Mouse (Mus musculus): ENCODE results near the gene Rcan1.
A peak's percentile ranks its signal among the peaks of the same experiment; 100 is the strongest.
"Not testable (repeated sequence)": the region's sequence is repeated elsewhere in the genome, so short reads cannot be mapped to it uniquely, and the experiment has no call there.

The Rcan1 gene

DNA sequence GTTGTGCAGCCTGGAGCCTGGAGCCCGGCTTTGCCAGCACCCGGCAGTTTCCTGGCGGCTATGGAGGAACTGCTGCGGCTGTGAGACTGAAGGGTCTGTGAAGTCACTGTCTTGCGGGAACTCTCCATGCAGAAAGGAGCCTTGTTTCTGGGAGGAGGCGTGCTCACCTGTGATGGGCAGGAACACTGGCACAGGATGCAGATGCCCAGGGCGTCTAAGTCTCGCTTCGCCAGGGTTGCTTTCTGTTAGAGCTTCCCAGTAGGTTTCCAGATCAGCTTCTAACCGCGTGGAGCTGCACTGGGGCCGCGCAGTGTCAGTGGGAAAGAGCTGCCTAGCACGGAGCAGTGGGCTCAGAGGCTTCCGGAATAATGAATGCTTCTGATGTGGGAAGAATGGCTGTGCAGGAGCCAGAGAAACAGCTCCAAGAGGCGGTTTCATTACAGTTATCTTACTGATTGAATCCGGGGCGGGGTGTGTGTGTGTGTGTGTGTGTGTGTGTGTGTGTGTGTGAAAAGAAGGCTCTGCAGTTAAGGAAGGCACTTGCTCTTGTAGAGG, 35.2 kb downstream of the Rcan1 start:
- no peak for DNase-seq (ENCODE audit: extremely low spot score)

DNA sequence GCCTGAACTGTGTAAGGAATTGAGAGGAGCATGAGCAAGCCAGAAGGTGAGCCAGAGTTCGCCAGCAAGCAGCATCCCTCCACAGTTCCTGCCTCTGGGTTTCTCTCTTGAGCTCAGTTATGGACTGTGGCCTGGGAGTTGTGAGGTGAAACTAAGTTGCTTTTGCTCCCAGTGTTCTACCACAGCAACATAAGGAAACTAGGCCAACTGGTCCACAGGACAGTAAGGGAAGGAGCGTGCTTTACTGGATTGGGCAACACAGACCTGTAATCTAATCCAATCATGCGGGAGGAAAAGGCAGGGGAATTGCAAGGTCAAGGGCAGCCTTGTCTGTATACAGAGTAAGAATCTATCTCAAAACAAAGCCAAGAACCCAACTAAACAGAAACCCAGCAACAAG, 37.5 kb downstream of the Rcan1 start:
- no peak for DNase-seq (ENCODE audit: extremely low spot score)

DNA sequence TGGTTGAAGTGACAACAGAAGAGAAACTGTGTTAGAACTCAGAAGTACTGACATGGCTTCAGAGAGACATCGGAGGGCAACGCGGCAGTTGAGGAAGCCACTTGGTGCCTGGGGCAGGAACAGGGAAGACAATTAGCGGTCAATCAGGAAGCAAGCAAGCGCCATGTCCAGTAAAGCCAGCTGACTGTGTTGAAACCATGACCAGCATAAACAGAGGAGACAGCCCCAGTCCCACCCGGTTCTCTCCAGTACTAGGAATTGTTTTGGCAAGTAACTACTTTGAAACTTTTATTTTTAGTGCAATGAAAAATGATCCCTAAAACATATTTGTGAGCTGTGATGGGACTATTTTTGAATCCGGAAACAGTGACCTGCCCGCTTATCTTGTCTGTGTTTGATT, 39.9 kb downstream of the Rcan1 start:
- no peak for DNase-seq (ENCODE audit: extremely low spot score)

DNA sequence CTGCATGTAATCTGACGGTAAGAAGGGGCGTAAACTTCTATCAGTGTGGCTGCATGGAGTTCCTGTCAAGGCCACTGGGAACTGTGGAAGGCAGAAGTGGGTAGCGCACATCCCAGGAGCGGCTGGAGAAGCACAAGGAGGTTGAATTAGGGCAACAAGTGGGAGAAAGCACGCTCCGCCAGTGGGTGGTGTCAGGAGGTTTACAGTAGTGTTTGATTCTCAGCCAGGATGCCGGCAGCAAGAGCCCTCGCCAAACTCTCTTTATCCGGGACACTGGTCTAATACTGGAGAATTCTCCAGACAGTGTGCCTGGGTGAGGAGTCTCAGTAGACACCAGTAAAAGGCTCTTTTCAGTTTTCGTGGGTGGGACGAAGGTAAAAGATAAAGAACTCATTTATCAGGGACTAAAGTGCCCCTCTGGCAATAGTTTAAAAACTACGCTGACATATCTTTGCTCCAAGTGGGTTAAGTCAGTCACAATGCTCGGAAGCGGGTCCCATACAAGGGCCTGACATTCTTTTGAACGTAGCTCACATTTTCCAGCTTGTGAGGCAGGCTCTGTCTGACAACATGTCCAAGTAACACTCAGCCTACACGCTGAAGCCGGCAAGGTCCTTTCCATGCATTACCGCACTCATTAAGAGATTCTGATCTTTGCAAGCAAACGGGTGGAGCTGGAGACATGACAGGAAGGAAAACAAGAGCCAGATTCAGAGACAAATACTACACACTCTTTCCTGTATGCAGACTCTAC, 42.3 kb downstream of the Rcan1 start:
- DNase-seq (ENCODE audit: extremely low spot score) = no peak

DNA sequence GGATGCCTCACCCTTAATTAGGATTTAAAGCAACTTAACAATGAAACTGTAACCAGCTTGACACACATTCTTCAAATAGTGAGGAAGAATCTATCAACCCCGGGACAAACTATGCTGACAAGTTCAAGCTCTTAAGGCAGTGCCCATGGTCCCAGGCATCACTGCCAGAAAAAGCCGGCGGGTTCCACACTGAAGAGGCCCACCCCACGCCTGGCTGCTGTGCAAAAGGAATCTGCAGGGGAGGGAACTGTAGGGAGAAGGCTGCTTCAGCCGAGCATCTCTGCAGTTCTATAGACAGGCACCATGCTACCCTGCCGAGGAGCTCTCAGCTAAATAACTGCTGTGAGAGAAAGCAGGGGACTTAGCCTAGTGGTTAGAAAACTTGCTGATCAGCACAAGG, 44.0 kb downstream of the Rcan1 start:
- no peak for DNase-seq (ENCODE audit: extremely low spot score)

DNA sequence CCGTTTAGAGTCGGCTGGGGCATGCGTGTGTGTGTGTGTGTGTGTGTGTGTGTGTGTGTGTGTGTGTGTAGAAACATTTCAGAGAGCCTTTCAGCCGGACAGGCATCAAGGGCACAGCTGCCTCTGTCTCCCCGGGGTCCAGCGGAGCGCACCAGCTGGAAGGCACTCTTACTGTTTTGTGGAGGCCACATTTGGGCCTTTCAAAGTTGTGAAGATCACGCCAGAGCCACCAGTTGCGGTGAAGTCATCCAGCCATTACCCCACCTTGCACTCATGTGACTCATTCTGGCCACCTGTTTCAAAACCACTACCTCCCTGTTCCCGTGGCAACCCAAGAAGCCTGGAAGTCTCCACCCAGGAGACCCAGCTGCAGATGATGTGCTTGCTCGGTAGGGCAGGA, 44.8 kb downstream of the Rcan1 start:
- DNase-seq (ENCODE audit: extremely low spot score) = no peak

DNA sequence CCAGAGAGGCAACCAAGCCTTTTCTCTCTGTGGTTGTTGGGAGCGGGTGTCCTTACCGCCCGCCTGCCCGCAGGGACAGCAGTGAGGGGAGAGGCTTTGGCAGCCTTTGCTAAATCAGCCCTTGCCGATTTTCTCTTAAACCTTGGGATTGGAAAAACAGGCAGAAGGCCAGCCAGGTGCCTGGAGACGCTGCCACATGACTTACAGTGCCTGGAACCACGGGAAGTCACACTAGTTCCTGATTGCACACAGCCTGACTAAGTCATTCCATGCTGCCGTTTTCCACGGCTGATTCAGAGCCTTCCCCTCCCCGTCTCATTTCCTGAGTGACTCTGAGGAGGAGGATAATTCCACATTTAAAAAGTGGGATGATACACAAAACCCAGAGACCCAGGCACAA, 47.3 kb downstream of the Rcan1 start:
- no peak for DNase-seq (ENCODE audit: extremely low spot score)

DNA sequence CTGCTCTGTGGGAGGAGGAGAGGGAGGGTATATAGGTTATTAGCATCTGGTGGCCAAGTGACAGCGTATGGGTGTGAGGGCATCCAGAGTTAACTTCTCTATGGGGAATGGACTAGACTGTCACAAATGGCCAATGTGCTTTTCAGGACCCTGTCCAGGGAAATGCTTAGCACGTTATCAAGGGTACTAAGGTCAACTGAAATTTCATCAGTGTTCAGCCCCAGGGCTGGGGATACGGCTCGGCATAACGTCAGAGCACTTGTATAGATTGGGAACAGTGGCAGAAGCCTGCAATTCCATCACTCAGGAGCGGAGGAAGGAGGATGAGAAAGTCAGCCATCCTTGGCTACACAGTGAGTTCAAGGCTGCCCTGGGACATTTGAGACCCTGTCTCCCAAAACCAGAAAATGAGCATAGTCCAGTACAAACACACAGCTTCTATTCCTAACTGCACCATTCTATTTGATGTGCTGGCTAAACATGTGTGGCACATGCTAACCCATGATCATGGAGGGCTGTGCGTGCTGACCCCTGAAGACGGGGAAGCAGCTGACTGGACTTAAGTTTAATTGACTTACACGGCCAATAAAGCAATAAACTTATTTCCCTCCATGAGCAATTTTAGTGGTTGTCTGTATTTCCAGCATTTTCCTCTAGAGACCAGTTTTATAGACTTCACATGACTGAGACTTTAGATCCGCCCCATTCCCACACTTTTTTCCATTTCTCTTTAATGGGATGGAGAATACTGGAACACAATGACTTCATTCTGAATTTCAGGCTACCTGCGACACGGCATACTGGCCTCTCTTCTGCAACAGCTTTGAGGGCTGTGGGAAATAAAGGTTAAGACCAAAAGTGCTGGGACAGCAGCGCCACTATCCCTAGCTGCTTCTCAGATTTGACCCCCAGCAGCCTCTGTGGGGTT, 48.0 kb downstream of the Rcan1 start:
- DNase-seq (ENCODE audit: extremely low spot score) = no peak

DNA sequence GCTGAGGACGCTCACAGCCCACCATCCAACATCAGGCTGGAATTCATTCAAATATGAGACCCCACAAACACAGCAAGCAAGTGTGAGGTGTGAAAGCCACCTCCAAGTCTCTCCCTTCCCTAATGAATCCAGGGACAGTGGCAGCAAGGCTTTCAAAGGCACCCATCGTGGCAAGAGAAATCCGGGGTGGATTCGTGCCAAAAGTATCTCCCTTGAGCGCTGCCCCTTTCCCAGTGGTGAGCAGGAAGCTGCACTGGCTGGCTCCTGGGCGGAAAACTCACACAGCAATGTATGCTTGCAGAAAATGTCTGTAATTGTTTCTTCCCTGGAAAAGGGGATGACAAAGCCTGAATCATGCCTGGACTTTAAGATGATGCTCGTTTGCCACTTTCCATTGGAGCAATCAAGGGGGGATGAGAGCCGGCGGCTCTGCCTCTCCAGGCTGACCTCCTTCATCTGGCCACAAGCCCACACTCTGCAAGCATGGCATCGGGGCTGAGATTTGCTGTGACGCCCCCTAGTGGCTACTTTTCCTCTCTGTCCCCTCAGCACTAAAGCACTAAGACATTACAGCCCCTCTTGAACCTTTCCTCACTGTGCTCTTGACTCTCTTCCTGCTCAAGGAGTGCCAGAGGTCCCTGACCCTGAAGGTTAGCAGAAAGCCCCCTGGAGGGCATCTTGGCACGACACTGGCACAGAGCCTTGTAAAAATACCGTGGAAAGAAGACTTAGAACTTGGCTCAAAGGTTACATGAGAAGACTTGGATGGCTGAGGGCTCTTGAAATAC, 49.3 kb downstream of the Rcan1 start:
- no peak for DNase-seq (ENCODE audit: extremely low spot score)

DNA sequence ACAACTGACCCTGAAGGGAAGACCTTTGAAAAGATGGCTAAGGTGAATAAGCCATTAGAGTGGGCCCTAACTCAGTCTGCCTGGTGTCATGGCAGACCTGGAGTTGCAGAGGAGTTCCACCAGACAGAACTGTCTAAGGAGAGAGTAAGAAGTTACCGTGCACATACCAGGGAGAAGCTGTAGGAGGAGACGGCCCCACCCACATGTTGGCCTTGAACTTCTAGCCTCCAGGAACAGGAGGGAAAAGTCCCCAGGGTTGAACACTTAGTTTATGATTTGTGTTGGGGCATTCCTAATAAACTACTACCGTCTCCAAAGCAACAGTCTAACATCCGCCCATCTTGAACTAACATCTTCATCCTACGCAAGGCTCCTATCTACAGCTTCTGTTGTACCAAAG, 50.0 kb downstream of the Rcan1 start:
- no peak for DNase-seq (ENCODE audit: extremely low spot score)

DNA sequence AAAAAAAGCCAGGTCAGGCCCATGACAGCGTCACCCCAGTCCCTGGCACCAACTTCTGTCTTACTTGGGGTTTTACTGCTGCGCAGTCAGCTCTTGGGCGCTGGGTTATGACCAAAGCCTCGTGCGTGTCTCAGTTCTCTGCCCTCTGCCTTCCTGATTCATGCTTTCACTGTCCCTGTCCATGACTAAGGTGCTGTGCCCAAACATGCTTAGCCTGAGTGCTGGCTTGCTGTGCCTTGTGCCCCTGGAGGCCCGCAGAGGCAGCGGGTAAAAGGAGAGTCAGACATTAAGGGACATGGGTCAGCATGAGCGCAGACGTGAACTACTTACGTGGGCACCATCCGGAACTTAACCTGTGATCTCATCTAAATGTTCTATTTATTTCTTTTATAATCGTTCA, 51.6 kb downstream of the Rcan1 start:
- no peak for DNase-seq (ENCODE audit: extremely low spot score)

DNA sequence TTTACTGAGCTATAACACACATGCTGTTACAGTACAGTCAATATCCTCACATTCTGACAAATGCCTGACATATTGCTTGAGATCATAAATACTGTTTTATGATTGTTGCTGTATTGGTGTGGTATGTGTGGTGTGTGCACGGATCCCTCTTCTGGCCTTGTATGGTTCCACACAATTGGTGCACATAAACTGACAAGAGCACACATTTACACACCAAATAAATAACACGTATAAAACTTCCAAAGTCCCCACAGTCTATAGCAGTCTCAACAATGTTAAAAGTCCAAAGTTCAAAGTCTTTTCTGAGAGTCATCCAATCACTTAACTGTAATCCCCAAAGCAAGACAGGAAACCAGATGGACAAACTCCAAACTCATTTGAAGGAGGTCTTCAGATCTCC, 53.4 kb downstream of the Rcan1 start:
- DNase-seq (ENCODE audit: extremely low spot score) = no peak

DNA sequence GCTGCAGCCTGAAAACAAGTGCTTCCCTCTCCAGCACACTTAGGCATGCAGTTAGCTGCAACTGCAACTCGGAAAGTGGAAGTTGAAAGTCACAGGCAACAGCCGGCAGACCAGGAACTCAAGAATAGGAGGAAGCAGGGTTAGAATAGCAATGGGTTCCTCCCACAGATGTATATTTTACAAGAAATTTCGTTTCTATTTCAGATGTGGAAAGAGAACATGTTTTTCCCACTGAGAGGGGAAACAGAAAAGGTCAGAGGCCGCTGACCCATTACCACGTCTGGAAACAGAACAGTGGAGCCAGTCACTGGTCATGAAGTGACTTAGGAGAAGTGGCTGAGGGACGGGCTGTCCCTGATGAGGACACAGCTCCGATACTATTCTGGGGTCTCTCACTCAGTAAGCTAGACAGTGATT, 55.0 kb downstream of the Rcan1 start:
- peak; percentile 24 for DNase-seq (ENCODE audit: extremely low spot score)

DNA sequence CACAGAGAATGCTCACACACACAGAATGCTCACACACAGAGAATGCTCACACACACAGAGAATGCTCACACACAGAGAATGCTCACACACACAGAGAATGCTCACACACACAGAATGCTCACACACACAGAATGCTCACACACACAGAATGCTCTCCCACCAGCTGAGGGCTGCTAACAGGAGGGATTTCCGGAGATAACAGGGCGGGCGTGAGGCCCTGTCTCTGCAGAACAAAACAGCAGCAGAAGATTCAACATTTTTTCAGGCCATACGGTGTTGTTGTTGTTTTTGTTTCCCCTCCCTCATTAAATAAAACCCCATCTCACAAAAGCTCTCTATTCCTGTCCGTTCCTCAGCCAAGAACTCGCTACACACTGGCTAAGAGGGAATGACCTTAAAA, 55.6 kb downstream of the Rcan1 start:
- DNase-seq (ENCODE audit: extremely low spot score) = not testable (repeated sequence)

DNA sequence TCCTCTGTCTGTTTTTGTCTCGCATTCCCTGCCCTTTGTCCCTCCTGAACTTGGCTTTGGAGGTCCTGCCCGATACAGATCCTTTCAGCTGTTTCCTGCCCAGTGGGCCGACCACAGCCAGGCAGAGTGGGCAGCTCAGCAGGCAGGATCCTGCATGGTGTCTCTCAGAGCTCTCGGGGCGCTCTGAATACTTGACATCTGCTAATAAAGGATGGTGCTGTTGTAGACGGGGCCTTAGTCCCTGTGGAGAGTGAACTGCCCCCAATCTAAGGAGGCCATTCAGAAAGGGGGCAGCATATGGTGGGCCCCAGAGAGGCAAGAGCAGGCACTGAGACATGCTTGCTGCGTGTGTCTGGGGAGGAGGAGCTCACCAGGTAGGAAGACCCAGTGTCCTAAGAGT, 57.8 kb downstream of the Rcan1 start:
- peak; percentile 19 for DNase-seq (ENCODE audit: extremely low spot score)

DNA sequence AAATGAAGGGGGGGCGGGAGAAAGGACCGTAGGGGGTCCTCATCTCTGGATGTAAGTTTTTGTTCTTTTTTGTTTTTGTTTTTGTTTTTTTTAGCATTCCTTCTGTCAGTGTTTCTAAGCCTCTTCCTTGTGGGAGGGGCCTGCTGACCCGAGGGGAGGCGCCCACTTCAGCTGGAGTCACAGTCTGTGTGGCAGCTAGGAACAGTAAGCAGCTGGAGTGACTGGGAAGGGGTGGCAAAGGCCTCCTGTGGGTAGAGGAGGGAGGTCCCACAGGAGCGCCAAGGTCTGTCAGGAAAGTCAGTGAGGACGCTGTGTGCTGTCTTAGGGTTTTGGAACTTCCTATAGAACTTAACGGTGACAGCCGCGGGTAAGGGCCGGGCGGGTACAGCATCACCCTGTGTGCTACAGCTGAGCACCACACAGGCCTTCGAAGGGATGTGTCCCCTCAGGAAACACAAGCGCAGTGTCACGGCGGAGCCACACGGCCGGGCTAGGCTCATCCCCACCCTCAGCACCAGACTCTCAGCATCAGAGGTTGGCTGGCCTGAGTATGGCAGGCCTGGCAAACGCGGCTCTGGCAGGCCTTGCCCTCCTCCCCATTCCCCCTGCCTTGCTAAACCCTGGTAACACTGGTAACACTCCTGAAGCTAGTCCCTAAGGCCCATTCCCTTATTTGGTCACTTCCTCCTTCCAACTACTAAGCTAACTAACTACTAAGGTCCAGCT, 58.5 kb downstream of the Rcan1 start:
- DNase-seq (ENCODE audit: extremely low spot score) = no peak

DNA sequence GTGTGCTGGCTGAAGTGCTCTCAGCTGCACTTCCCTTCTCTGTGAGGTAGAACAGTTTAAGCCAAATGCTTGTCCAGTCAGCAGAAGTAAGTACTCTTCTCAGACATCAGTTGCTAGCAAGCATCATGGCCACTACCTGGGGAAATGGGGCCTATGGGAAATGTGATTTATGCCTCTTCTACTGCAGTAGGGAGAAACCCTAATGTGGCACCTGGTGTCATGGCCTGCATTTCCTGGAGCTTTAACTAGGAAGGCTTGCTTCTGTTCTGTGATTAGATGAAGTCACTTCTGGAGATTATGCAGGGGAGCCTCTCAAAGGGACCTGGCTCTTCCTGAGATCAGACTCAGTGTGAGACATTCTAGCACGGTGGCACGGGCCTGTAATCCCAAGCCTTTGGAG, 60.3 kb downstream of the Rcan1 start:
- DNase-seq (ENCODE audit: extremely low spot score) = no peak

DNA sequence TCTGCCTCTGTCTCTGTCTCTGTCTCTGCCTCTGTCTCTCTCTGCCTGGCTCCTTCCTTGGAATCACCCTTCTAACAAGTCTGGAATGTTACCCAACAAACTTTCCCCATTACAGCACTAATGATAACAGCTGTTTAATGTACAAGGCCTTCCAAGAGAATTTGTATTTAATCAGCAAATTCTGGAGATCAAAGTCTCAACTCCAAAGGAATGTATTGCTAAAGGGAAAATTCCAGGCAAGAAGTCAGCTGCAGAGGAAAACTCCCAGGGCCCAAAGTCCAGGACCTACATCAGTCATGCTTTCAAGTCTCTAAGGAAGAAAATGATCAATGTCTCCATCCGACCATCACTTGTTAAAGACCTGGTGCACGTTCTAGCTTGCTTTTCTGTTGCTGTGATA, 62.8 kb downstream of the Rcan1 start:
- DNase-seq (ENCODE audit: extremely low spot score) = no peak

DNA sequence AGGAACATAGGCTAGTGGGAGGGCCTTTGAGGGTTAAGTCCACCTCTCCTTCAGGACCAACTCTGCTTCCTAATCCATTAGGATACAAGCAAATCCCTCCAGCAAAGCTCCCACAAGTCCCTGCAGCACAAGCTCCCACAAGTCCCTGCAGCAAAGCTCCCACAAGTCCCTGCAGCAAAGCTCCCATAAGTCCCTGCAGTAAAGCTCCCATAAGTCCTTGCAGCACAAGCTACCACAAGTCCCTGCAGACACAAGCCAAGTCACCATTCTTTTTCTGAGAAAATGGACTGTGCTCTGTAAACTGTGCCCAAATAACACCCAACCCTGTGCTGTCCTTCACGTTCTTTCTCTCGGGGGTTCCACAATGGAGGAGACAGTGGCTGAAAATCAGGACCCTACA, 66.5 kb downstream of the Rcan1 start:
- DNase-seq (ENCODE audit: extremely low spot score) = no peak

DNA sequence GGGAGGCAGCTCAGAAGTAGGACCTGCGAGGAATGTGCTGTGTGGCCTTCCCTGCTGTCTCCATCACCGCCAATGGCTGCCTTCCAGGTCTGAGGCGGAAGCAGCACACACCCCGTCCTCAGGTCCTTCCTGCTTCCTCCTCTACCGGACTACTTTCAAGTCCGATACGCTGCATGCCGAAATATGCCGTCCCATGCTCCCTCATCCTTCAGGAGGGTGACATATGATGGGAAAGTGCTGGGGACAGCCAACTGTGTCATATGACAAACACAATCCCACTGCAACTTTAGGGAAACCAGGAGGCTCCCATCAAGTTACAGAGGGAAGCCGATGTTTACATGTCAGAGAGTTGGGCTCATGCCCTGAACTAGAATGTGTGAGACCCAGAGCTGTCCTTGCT, 67.6 kb downstream of the Rcan1 start:
- no peak for DNase-seq (ENCODE audit: extremely low spot score)

DNA sequence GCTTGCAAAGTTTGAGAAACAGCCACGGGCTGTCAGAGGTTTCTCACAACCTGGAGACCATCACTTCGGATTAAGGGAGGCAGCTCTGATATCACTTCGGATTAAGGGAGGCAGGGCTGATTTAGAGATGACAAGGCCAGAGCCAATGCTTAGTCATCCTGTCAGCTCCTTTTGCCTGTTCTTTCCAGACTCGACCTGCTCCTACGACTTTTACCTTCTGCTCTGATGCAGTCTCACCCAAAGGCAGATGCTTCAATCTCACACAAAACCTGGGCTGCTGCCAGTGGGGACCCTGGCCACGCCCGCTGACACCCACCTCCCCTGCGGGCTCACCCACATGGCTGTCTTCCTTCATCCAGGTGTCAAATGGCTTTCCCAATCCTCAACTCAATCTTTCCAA, 68.5 kb downstream of the Rcan1 start:
- DNase-seq (ENCODE audit: extremely low spot score) = no peak
